Mouse (Mus musculus) stomach, postnatal 0 days (tissue): ENCODE measurements around the gene Rapgef1. TPM values are rescaled to one million over a fixed set of nuclear protein-coding genes. Genes with fewer than 3 reads are reported as not detected.
"Not testable (repeated sequence)": the region's sequence is repeated elsewhere in the genome, so short reads cannot be mapped to it uniquely, and the experiment has no call there.

Source experiments
- ATAC-seq: fragments of 200-750 bp; cut with Nextera tagmentation; 2 replicates; pipeline ENCODE4 v1.8.0; 2017; ENCODE audit not compliant: low FRiP score, low TSS enrichment
- DNase-seq: peaks from one replicate; pipeline ENCODE4 v3.0.0-alpha.2; 2016; ENCODE audit warnings: low spot score
- H3K27ac ChIP-seq: fragments of 300-500 bp; sonication (generic); replicated peaks from 2 replicates; pipeline ENCODE4 v1.5.1; 2014; ENCODE audit warnings: mild to moderate bottlenecking, control low read depth
- H3K27me3 ChIP-seq: fragments of 300-500 bp; sonication (generic); 2 replicates; pipeline ENCODE4 v1.6.1; 2014; ENCODE audit warnings: low read length; ENCODE audit not compliant: control insufficient read depth, insufficient read depth
- H3K36me3 ChIP-seq: fragments of 300-500 bp; sonication (generic); 2 replicates; pipeline ENCODE4 v1.6.1; 2014; ENCODE audit warnings: low read length, mixed read lengths; ENCODE audit not compliant: control insufficient read depth, insufficient read depth
- H3K4me1 ChIP-seq: fragments of 300-500 bp; sonication (generic); replicated peaks from 2 replicates; pipeline ENCODE4 v1.6.1; 2014; ENCODE audit warnings: antibody characterized with exemption; ENCODE audit not compliant: control insufficient read depth, insufficient read depth
- H3K4me2 ChIP-seq: fragments of 300-500 bp; sonication (generic); replicated peaks from 2 replicates; pipeline ENCODE4 v1.6.1; 2014; ENCODE audit warnings: low read depth, mild to moderate bottlenecking, control low read depth, moderate library complexity
- H3K4me3 ChIP-seq: fragments of 300-500 bp; sonication (generic); 2 replicates; pipeline ENCODE4 v1.5.1; 2014; ENCODE audit warnings: low read depth, low read length, control low read depth
- H3K9ac ChIP-seq: fragments of 300-500 bp; sonication (generic); 2 replicates; pipeline ENCODE4 v1.6.1; 2014; ENCODE audit warnings: mild to moderate bottlenecking, low read length, control low read depth, mixed read lengths
- H3K9me3 ChIP-seq: fragments of 300-500 bp; sonication (generic); 2 replicates; pipeline ENCODE4 v1.6.1; 2016; ENCODE audit warnings: low read length; ENCODE audit not compliant: control insufficient read depth
- CTCF ChIP-seq: IDR thresholded peaks from 2 replicates; pipeline ENCODE4 v1.5.1; 2016; ENCODE audit warnings: antibody characterized with exemption, low read depth, mild to moderate bottlenecking, moderate library complexity
- EP300 ChIP-seq: optimal IDR thresholded peaks from 2 replicates; pipeline ENCODE3; 2016; ENCODE audit warnings: antibody characterized with exemption
- WGBS: fragments of 180-500 bp; shearing (Covaris S2); extraction: QIAGEN DNeasy Blood & Tissue Kit; methylation state at CpG from one replicate; pipeline ENCODE4 v1.1.7; 2014; 5-methylcytosine and 5-hydroxymethylcytosine counted together
- polyA plus RNA-seq: library from polyadenylated mRNA; unstranded; fragments of >200 nt; fragmentation: Nextera tagmentation; extraction: Ambion mirVana; gene quantifications from 2 replicates; pipeline ENCODE4 v1.2.1, GENCODE M21; 2015

The Rapgef1 gene
- polyA plus RNA-seq, 1 experiment from 2014 or later, result 7.2 TPM

GRCm38 (mm10) chr2:29773323-29773722 lies 153.8 kb downstream of the Rapgef1 start:
- Histone ChIP-seq H3K27ac (no peak overlapping the region), H3K9ac (no peak overlapping the region), H3K9me3 (no peaks in the 10 kb centered on the region), H3K4me2 (no peak overlapping the region), H3K36me3 (0 out of 2 replicates have a peak, but pooled peaks cover 8% of the 10 kb centered on the region), H3K4me1 (no peaks in the 10 kb centered on the region), H3K4me3 (no peak overlapping the region), H3K27me3 (no peaks in the 10 kb centered on the region)
- WGBS, result 79% methylated on average over 4 of the region's 4 CpGs
- DNase-seq, result no peak
- ATAC-seq, result no peak
- no peak for TF ChIP-seq EP300
- TF ChIP-seq CTCF, result no peak

DNA sequence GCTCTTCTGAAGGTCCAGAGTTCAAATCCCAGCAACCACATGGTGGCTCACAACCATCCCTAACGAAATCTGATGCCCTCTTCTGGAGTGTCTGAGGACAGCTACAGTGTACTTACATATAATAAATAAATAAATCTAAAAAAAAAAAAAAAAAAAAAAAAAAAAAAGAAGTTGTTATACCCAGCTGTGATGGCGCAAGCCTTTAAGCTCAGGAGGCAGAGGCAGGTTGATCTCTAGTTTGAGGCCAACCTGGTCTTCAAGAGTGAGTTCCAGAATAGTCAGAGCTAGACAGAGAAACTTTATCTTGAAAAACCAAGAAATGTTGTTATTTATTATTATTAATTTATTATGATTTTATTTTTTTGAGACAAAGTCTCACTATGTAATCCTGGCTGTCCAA lies 161.7 kb downstream of the Rapgef1 start:
- H3K36me3 ChIP-seq, result peaks cover 47% of the 10 kb centered on the region
- 91% methylated on average over 2 of the region's 2 CpGs for WGBS

DNA sequence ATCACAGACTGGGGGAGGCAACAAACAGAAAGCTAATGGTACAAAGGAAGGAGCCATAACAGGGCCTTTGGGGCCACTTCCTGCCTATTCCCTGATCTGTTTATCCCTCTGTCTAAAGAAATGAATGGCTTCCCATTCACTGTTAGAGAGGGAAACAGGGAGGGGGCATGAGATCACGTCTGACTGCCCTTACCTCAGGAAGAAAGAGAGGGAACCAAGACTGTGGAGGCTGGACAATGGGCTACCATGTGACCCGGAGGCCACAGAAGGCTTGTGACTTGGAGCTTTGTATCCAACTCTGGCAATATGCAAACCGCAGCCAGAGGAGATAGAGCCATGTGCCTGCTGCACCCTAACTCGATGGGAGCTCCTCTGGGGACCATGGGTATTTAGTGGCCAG lies 164.8 kb downstream of the Rapgef1 start:
- ATAC-seq (no peak), DNase-seq (no peak)
- H3K4me3 ChIP-seq, result no peak overlapping the region
- H3K27me3 ChIP-seq, result no peaks in the 10 kb centered on the region
- H3K9me3 ChIP-seq, result no peaks in the 10 kb centered on the region
- H3K9ac ChIP-seq, result no peak overlapping the region
- H3K4me1 ChIP-seq, result no peaks in the 10 kb centered on the region
- 68% methylated on average over 4 of the region's 4 CpGs for WGBS
- TF ChIP-seq EP300, result no peak
- no peak for TF ChIP-seq CTCF
- H3K27ac ChIP-seq, result no peak overlapping the region
- no peak overlapping the region for H3K4me2 ChIP-seq
- H3K36me3 ChIP-seq, result peaks cover 34% of the 10 kb centered on the region

More for the DNA sequence above, 161.7 kb downstream of the Rapgef1 start:
- H3K4me1 ChIP-seq, H3K9ac ChIP-seq, H3K4me2 ChIP-seq, H3K4me3 ChIP-seq, H3K9me3 ChIP-seq, H3K27ac ChIP-seq, ATAC-seq, H3K27me3 ChIP-seq, DNase-seq: not testable (repeated sequence)

GRCm38 (mm10) chr2:29787104-29787917 lies 167.8 kb downstream of the Rapgef1 start, which contains the start of gene Coq4:
TSS of gene Coq4 (plus strand) at chr2:29787493.
- no peaks in the 10 kb centered on the region for H3K4me1 ChIP-seq
- peak within 1 kb of the TSS; percentile 69 for H3K9ac ChIP-seq
- H3K4me2 ChIP-seq, result peak within 1 kb of the TSS; percentile 95
- TF ChIP-seq EP300 (no peak), CTCF (no peak)
- ATAC-seq, result peak; percentile 88
- H3K36me3 ChIP-seq, result peaks cover 25% of the 10 kb centered on the region
- H3K9me3 ChIP-seq, result no peaks in the 10 kb centered on the region
- H3K27ac ChIP-seq, result peak within 1 kb of the TSS; percentile 81
- H3K27me3 ChIP-seq, result no peaks in the 10 kb centered on the region
- peak; percentile 88 for DNase-seq
- H3K4me3 ChIP-seq, result peak within 1 kb of the TSS; percentile 68
- 2% methylated on average over 31 of the region's 31 CpGs for WGBS

DNA sequence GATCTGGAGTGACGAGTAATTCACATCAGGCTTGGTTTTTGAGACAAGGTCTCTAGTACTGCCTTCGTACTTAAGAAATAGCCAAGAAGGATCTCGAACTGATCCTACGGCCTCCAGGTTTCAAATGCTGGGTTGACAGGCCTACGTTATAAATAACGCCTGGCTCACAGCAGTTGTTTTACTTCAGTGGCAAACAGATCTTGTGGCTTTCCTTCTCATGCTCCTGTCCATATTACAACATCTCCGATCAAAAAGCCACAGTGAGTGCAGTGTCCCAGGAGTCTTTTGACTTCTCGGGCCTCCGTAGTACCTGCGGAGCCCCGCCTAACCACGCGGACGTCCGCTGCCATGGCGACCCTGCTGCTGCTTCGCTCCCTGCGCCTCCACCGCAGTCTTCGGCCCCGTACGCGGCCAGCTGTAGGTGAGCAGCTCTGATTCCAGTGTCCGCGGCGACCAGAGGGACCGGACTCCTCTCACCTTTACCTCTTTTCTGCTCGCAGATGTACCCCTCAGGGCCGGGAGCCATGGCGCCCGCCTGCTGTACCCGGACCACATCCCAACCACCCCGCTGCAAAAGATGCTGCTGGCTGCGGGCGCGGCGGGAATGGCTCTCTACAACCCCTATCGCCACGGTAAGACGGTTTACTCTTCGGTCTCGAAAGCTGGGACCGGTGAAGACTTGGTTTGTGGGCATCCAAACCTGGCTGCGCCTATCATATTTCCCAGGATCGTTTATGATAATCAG lies 168.6 kb downstream of the Rapgef1 start, which contains the start of gene Trub2:
Gene Trub2 (minus strand): TSS at position 566 of the 745 bp plus-strand sequence.
- no peak for TF ChIP-seq CTCF
- Histone ChIP-seq H3K9me3 (no peaks in the 10 kb centered on the region), H3K4me1 (no peaks in the 10 kb centered on the region), H3K27ac (peak within 1 kb of the TSS; percentile 81), H3K36me3 (peaks cover 17% of the 10 kb centered on the region), H3K4me2 (peak within 1 kb of the TSS; percentile 95), H3K9ac (peak within 1 kb of the TSS; percentile 69), H3K4me3 (peak within 1 kb of the TSS; percentile 68), H3K27me3 (no peaks in the 10 kb centered on the region)
- DNase-seq (peak; percentile 88), ATAC-seq (peak; percentile 87)
- WGBS, result under 1% methylated on average over 45 of the region's 45 CpGs

Other genes with a start within 250 kb of the Rapgef1 start
- 5.8 and 6.1 TPM in 2 replicates for gene Gm13420, start 132.0 kb downstream of the Rapgef1 start, polyA plus RNA-seq
- 0.28 TPM in 1 of 2 replicates, not detected in the other for gene Gm13547, start 139.6 kb downstream of the Rapgef1 start, polyA plus RNA-seq
- gene Coq4, start 167.8 kb downstream of the Rapgef1 start, polyA plus RNA-seq, result 18.7 and 20.4 TPM in 2 replicates
- gene Trub2, start 168.8 kb downstream of the Rapgef1 start, polyA plus RNA-seq, result 14.7 TPM in 2 replicates
- gene Slc27a4, start 182.9 kb downstream of the Rapgef1 start, polyA plus RNA-seq, result 34.0 and 36.4 TPM in 2 replicates
- gene Urm1, start 200.4 kb downstream of the Rapgef1 start, polyA plus RNA-seq, result 15.9 and 16.2 TPM in 2 replicates
- 17.7 and 18.7 TPM in 2 replicates for gene Cercam, start 249.4 kb downstream of the Rapgef1 start, polyA plus RNA-seq